Mouse (Mus musculus): ENCODE data around the gene Higd1c.
"Not testable (repeated sequence)": the region's sequence is repeated elsewhere in the genome, so short reads cannot be mapped to it uniquely, and the experiment has no call there.

Gene Higd1c

DNA sequence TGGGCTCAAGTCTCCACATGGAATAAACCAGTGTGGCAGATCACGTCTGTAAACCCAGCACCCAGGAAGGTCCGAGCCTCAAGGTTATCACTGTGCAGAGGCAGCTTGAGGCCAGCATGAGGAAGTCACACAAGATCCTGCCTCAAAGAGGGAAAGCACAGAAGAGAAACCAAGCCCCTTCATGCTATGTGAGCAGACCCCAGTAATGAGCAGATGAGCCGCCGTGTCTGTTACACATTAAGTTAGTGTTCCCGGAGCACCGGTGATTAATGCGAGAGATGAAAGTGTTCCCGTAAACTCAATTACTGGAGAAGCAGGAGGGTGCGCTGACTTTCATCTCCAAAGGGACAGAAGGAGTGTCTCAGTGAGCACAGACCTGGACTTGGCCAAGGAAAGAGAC lies 1.6 kb downstream of the Higd1c start:
- DNase-seq: not testable (repeated sequence)

- DNase-seq: no peak
Measured at GRCm38 (mm10) chr15:100367119-100367518, 2.8 kb downstream of the Higd1c start.

DNA sequence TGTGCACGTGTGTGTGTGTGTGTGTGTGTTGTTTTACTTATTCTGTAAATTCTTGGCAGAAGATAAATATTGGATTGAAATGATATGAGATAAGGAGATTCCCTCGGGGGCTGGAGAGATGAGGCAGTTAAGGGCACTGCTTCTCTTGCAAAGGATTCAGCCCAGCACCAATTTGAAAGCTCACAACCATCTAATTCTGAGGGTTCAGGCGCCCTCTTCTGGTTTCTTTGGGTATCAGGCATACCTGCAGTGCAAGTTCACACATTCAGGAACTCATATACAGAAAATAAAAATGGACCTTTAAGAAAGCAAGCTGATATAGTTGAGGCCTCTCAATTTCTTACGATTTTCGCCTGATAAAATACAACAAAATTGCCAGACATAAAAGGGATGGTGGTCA lies 10.7 kb downstream of the Higd1c start:
- DNase-seq: peak; percentile 60 to 73

- not testable (repeated sequence) for DNase-seq
Measured at GRCm38 (mm10) chr15:100377847-100378505, 13.6 kb downstream of the Higd1c start.

- peak; percentile 20 to 55 for DNase-seq
Measured at GRCm38 (mm10) chr15:100379658-100380057, 15.3 kb downstream of the Higd1c start.

DNA sequence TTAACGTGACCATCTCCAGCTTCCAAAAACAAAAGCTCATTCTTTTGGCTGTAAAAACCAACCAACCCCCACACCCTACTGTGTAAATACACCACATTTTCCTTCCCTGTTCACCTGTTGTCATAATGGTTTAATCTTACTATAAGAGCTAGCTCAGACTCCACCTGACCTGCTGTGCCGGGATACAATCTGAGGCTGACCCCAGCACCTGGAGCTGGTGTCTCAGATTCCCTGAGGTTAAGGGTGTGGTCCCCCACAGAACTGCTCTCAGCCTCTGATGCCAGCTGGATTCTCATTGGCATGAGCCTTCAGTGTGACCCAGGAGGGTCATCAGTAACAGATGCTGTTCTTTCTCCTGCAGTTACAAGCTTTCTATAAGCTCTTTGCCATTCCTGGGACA lies 15.8 kb downstream of the Higd1c start:
- no peak for DNase-seq

GRCm38 (mm10) chr15:100385705-100386104 lies 21.4 kb downstream of the Higd1c start:
- no peak for DNase-seq

GRCm38 (mm10) chr15:100387544-100388223 lies 23.3 kb downstream of the Higd1c start:
- peak; percentile 35 to 57 for DNase-seq

- DNase-seq: no peak
Measured at GRCm38 (mm10) chr15:100388224-100388835, 24.0 kb downstream of the Higd1c start.

GRCm38 (mm10) chr15:100388886-100389285 lies 24.5 kb downstream of the Higd1c start:
- no peak for DNase-seq

DNA sequence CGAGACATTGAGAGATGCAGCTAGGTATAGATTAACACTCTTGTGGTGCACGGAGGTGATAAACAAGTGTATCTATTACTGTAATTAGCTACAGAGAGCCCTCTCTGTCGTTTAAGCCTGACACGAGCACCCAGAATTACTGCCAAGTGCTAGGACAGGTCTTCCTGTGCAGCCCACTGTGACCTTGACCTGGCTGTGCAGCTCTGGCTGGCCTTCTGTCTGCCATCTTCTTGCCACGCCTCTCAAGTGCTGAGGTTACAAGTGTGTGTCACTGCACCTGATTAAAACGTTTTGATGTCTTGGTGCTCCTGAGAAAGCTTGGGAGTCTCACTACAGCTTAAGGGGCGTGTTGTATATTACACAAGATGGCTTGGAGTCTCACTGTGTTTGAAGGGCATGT lies 26.7 kb downstream of the Higd1c start:
- no peak for DNase-seq

DNA sequence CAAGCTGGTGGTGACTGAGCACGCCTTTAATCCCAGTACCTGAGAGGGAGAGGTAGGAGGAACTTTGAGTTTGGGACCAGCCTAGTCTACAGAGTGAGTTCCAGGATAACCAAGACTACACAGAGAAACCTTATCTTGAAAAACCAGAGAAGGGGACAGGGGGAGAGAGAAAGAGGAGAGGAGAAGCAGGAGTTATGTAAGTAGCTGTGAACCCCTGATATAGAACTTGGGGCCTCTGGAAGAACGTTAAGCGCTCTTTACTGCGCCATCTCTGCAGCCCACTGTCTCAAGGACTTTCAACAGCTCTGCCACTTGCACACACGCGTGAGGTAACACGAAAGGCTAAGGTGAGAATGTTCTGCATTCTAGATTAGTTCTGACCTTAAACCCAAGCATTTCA lies 27.3 kb downstream of the Higd1c start:
- DNase-seq: no peak

DNA sequence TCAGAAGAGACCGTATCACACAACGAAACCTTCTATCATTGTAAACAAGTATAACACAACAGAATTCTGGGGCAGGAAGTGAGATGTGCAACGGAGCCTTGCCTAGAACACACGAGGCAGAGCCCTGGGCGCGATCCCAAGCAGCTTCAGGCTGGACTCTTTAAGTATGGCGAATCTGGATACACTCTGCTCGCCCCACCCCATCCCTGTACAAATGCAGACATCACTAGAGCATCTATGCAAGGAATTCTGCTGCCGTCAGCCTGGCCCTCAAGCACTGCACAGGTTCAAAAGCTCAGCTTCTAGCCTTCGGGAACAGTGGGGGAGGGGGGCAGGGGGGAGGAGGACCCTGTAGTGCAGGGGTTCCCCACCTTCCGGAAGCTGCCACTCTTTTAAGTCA lies 28.7 kb downstream of the Higd1c start:
- DNase-seq: no peak

DNA sequence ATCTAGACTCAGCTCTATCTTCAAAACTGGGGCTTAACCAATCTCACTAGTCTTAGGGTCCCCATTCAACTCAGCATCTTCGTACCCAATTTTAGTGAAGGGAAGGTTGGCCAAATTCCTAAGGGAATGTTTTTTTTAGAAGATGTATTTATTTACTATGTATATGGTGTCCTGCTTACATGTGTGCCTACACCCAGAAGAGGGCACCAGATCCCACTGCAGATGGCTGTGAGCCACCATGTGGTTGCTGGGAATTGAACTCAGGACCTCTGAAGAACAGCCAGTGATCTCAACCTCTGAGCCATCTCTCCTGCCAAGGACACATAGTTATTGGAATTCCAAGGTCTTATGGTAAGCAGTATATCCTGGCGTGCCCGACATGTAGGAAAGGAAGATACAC lies 31.2 kb downstream of the Higd1c start:
- DNase-seq: no peak

DNA sequence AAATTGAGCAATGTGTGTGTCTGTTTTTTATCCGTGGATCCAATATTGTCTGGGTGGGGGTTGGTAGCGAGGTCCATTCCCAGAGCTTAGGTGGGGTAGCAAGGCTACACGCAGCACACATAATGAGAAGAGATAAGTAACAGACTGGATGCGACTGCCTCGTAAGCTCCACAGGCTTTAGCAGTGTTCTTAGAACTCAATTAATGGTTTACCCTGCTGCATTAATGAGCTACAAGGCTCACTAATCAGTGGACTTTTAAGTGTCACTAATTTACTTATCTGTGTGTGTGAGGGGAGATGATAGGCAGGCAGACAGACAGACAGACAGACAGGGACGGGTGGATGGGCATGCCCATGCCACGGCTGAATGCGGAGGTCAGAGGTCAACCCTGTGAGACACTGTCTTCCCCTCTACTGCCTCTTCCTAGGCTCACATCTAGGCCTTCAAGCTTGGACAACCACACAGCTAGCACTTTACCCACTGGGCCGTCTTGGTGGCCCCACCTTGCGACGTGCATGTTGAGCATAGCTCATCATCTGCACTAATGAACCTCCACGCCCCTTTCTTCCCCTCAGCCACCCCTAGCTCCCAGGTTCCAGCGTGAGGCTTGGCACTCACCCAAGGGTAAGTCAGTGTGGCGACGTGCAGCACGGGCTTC lies 36.4 kb downstream of the Higd1c start:
- DNase-seq: no peak

- DNase-seq: no peak
Measured at GRCm38 (mm10) chr15:100401811-100402210, 37.5 kb downstream of the Higd1c start.

DNA sequence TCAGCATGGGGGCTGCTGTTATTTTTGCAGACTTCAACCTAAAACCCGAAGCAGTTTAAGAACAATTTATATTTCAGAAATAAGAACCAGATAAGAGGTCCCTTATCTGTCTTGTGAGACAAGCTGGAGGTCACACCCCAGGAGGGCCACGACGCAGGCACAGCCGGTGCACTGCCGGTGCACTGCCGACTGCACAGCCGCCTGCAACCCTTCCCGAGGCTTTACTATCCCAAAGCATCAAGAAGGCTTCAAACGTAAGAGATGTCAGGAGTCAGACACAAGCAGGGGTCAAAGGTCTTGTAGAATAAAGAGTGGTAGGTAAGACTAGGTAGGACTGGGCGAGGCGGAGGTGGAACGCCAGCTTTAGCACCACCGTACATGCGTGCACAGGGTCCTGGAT lies 38.0 kb downstream of the Higd1c start:
- no peak for DNase-seq

DNA sequence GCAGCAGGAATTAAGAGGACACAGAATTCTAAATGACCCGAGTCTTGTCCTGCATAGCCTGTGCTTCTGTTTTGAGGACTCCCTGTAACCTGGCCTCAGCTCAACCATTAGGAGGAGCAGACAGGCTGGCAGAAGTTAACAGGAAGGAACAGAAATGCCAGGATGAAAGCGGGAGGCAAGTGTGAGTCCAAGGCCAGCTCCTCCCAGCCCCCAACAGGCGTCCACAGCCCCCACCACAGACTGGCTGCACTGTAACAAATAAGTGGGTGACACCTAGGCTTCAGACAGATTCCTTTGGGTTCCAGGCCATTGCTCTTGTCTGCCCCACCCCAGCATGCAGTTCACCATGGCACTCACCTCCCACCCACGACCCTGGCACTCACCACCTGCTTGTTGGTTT lies 38.5 kb downstream of the Higd1c start:
- no peak for DNase-seq

GRCm38 (mm10) chr15:100403318-100404000 lies 39.1 kb downstream of the Higd1c start:
- peak; percentile 63 to 67 for DNase-seq

- DNase-seq: no peak
Measured at GRCm38 (mm10) chr15:100406088-100406487, 41.7 kb downstream of the Higd1c start.

DNA sequence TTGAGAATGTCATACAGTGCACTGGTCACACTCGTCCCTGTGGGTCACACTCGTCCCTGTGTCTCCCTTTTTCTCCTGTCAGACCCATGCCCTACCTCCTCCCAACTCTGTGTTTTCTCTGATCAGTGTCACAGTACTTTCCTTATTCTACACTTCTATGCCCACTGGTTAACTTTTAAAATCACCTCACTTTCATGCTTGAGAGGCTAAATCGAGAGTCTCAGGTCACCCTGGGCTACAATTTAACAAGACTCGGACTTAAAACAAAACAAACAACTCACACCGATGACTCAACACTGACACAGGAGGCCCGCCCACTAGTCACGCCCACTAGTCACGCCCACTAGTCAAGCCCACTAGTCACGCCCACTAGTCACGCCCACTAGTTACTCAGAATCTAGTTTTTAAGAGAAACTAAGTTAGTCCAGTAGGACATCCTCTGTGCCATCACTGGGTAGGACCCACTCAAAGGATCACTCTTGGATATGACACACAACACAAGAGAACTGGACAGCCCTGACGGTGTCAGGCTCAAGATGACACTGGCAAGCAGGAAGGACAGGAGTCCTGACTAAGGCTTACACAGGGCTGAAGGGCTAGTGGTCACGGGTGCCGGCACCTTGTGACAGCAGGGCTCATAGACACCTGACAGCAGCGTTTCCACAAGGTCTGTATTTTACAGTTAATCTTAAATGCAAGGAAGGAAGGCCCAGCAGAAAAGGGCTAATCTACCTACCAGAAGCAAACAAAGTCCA lies 46.8 kb downstream of the Higd1c start:
- DNase-seq: peak; percentile 64 to 73

- no peak for DNase-seq
Measured at GRCm38 (mm10) chr15:100411731-100412130, 47.4 kb downstream of the Higd1c start.

All from lung, adult 18-20 months (tissue).